Mouse (Mus musculus): ENCODE data around the gene Tifa. TPM values are rescaled to one million over a fixed set of nuclear protein-coding genes. Genes with fewer than 3 reads are reported as not detected.

The Tifa gene
- polyA plus RNA-seq, 1 experiment from 2014 or later, result 3.4 TPM

- Histone ChIP-seq H3K4me3 (ENCODE audit: low read depth, low read length) (no peak overlapping the region), H3K4me1 (ENCODE audit: control insufficient read depth, insufficient read depth, low read length) (no peaks in the 10 kb centered on the region), H3K27ac (ENCODE audit: low read depth, low read length) (no peak overlapping the region), H3K9ac (ENCODE audit: low read depth, low read length) (no peak overlapping the region), H3K27me3 (ENCODE audit: control insufficient read depth, insufficient read depth, low read length) (peaks cover 41% of the 10 kb centered on the region), H3K9me3 (replicated peaks; ENCODE audit: control insufficient read depth, low read length) (no peaks in the 10 kb centered on the region), H3K36me3 (ENCODE audit: control insufficient read depth, insufficient read depth, low read length) (no peaks in the 10 kb centered on the region), H3K4me2 (no peak overlapping the region)
- WGBS (ENCODE audit: insufficient replicate concordance), result 73% methylated on average over 6 of the region's 6 CpGs
- ATAC-seq (replicated peaks; ENCODE audit: insufficient number of reproducible peaks, low FRiP score, low TSS enrichment), result no peak
Measured at GRCm38 (mm10) chr3:127756458-127756857, 33.1 kb upstream of the Tifa start.

GRCm38 (mm10) chr3:127757886-127758301 is 31.7 kb upstream of the Tifa start:
- H3K27ac ChIP-seq (ENCODE audit: low read depth, low read length), result no peak overlapping the region
- no peaks in the 10 kb centered on the region for H3K9me3 ChIP-seq (replicated peaks; ENCODE audit: control insufficient read depth, low read length)
- no peak for ATAC-seq (replicated peaks; ENCODE audit: insufficient number of reproducible peaks, low FRiP score, low TSS enrichment)
- H3K4me1 ChIP-seq (ENCODE audit: control insufficient read depth, insufficient read depth, low read length), result no peaks in the 10 kb centered on the region
- no peaks in the 10 kb centered on the region for H3K36me3 ChIP-seq (ENCODE audit: control insufficient read depth, insufficient read depth, low read length)
- no peak overlapping the region for H3K9ac ChIP-seq (ENCODE audit: low read depth, low read length)
- H3K4me3 ChIP-seq (ENCODE audit: low read depth, low read length), result no peak overlapping the region
- no peak overlapping the region for H3K4me2 ChIP-seq
- peaks cover 43% of the 10 kb centered on the region for H3K27me3 ChIP-seq (ENCODE audit: control insufficient read depth, insufficient read depth, low read length)

- Histone ChIP-seq H3K9me3 (replicated peaks; ENCODE audit: control insufficient read depth, low read length) (no peaks in the 10 kb centered on the region), H3K4me3 (ENCODE audit: low read depth, low read length) (no peak overlapping the region), H3K4me2 (no peak overlapping the region), H3K27ac (ENCODE audit: low read depth, low read length) (no peak overlapping the region), H3K27me3 (ENCODE audit: control insufficient read depth, insufficient read depth, low read length) (peaks cover 40% of the 10 kb centered on the region), H3K36me3 (ENCODE audit: control insufficient read depth, insufficient read depth, low read length) (no peaks in the 10 kb centered on the region), H3K4me1 (ENCODE audit: control insufficient read depth, insufficient read depth, low read length) (no peaks in the 10 kb centered on the region), H3K9ac (ENCODE audit: low read depth, low read length) (no peak overlapping the region)
- 66% methylated on average over 4 of the region's 4 CpGs for WGBS (ENCODE audit: insufficient replicate concordance)
- ATAC-seq (replicated peaks; ENCODE audit: insufficient number of reproducible peaks, low FRiP score, low TSS enrichment), result no peak
Measured at GRCm38 (mm10) chr3:127758806-127759205, 30.8 kb upstream of the Tifa start.

- H3K9ac ChIP-seq (ENCODE audit: low read depth, low read length), result no peak overlapping the region
- WGBS (ENCODE audit: insufficient replicate concordance), result 17% methylated on average over 8 of the region's 8 CpGs
- no peak overlapping the region for H3K4me3 ChIP-seq (ENCODE audit: low read depth, low read length)
- H3K27me3 ChIP-seq (ENCODE audit: control insufficient read depth, insufficient read depth, low read length), result peaks cover 37% of the 10 kb centered on the region
- H3K4me1 ChIP-seq (ENCODE audit: control insufficient read depth, insufficient read depth, low read length), result no peaks in the 10 kb centered on the region
- H3K27ac ChIP-seq (ENCODE audit: low read depth, low read length), result no peak overlapping the region
- H3K4me2 ChIP-seq, result no peak overlapping the region
- no peaks in the 10 kb centered on the region for H3K36me3 ChIP-seq (ENCODE audit: control insufficient read depth, insufficient read depth, low read length)
- no peak for ATAC-seq (replicated peaks; ENCODE audit: insufficient number of reproducible peaks, low FRiP score, low TSS enrichment)
- H3K9me3 ChIP-seq (replicated peaks; ENCODE audit: control insufficient read depth, low read length), result no peaks in the 10 kb centered on the region
Measured at GRCm38 (mm10) chr3:127759212-127759611, 30.4 kb upstream of the Tifa start.

- Histone ChIP-seq H3K9ac (ENCODE audit: low read depth, low read length) (no peak overlapping the region), H3K4me3 (ENCODE audit: low read depth, low read length) (no peak overlapping the region), H3K27ac (ENCODE audit: low read depth, low read length) (no peak overlapping the region), H3K4me1 (ENCODE audit: control insufficient read depth, insufficient read depth, low read length) (no peaks in the 10 kb centered on the region), H3K4me2 (no peak overlapping the region), H3K36me3 (ENCODE audit: control insufficient read depth, insufficient read depth, low read length) (no peaks in the 10 kb centered on the region), H3K9me3 (replicated peaks; ENCODE audit: control insufficient read depth, low read length) (no peaks in the 10 kb centered on the region), H3K27me3 (ENCODE audit: control insufficient read depth, insufficient read depth, low read length) (peaks cover 25% of the 10 kb centered on the region)
- no peak for ATAC-seq (replicated peaks; ENCODE audit: insufficient number of reproducible peaks, low FRiP score, low TSS enrichment)
- 67% methylated on average over 8 of the region's 8 CpGs for WGBS (ENCODE audit: insufficient replicate concordance)
Measured at GRCm38 (mm10) chr3:127762403-127762802, 27.2 kb upstream of the Tifa start.

GRCm38 (mm10) chr3:127763076-127763612 is 26.5 kb upstream of the Tifa start:
- no peak overlapping the region for H3K9ac ChIP-seq (ENCODE audit: low read depth, low read length)
- no peaks in the 10 kb centered on the region for H3K4me1 ChIP-seq (ENCODE audit: control insufficient read depth, insufficient read depth, low read length)
- no peaks in the 10 kb centered on the region for H3K9me3 ChIP-seq (replicated peaks; ENCODE audit: control insufficient read depth, low read length)
- H3K4me3 ChIP-seq (ENCODE audit: low read depth, low read length), result no peak overlapping the region
- WGBS (ENCODE audit: insufficient replicate concordance), result 32% methylated on average over 7 of the region's 7 CpGs
- no peak for ATAC-seq (replicated peaks; ENCODE audit: insufficient number of reproducible peaks, low FRiP score, low TSS enrichment)
- no peak overlapping the region for H3K27ac ChIP-seq (ENCODE audit: low read depth, low read length)
- no peaks in the 10 kb centered on the region for H3K36me3 ChIP-seq (ENCODE audit: control insufficient read depth, insufficient read depth, low read length)
- H3K27me3 ChIP-seq (ENCODE audit: control insufficient read depth, insufficient read depth, low read length), result peaks cover 25% of the 10 kb centered on the region
- no peak overlapping the region for H3K4me2 ChIP-seq

- no peak for ATAC-seq (replicated peaks; ENCODE audit: insufficient number of reproducible peaks, low FRiP score, low TSS enrichment)
- Histone ChIP-seq H3K4me2 (no peak overlapping the region), H3K4me3 (ENCODE audit: low read depth, low read length) (no peak overlapping the region), H3K9me3 (replicated peaks; ENCODE audit: control insufficient read depth, low read length) (no peaks in the 10 kb centered on the region), H3K9ac (ENCODE audit: low read depth, low read length) (no peak overlapping the region), H3K36me3 (ENCODE audit: control insufficient read depth, insufficient read depth, low read length) (no peaks in the 10 kb centered on the region), H3K27ac (ENCODE audit: low read depth, low read length) (no peak overlapping the region), H3K4me1 (ENCODE audit: control insufficient read depth, insufficient read depth, low read length) (no peaks in the 10 kb centered on the region), H3K27me3 (ENCODE audit: control insufficient read depth, insufficient read depth, low read length) (peaks cover 15% of the 10 kb centered on the region)
- WGBS (ENCODE audit: insufficient replicate concordance), result 55% methylated on average over 5 of the region's 5 CpGs
Measured at GRCm38 (mm10) chr3:127764541-127764940, 25.1 kb upstream of the Tifa start.

- WGBS (ENCODE audit: insufficient replicate concordance), result 56% methylated on average over 3 of the region's 3 CpGs
- no peaks in the 10 kb centered on the region for H3K4me1 ChIP-seq (ENCODE audit: control insufficient read depth, insufficient read depth, low read length)
- ATAC-seq (replicated peaks; ENCODE audit: insufficient number of reproducible peaks, low FRiP score, low TSS enrichment), result no peak
Measured at GRCm38 (mm10) chr3:127765971-127766370, 23.6 kb upstream of the Tifa start.

GRCm38 (mm10) chr3:127769146-127769545 is 20.5 kb upstream of the Tifa start:
- H3K27me3 ChIP-seq (ENCODE audit: control insufficient read depth, insufficient read depth, low read length), result 0 out of 2 replicates have a peak, but pooled peaks cover 4% of the 10 kb centered on the region
- WGBS (ENCODE audit: insufficient replicate concordance), result 81% methylated on average over 11 of the region's 11 CpGs
- H3K9me3 ChIP-seq (replicated peaks; ENCODE audit: control insufficient read depth, low read length), result no peaks in the 10 kb centered on the region
- H3K4me1 ChIP-seq (ENCODE audit: control insufficient read depth, insufficient read depth, low read length), result no peaks in the 10 kb centered on the region
- ATAC-seq (replicated peaks; ENCODE audit: insufficient number of reproducible peaks, low FRiP score, low TSS enrichment), result no peak
- no peak overlapping the region for H3K9ac ChIP-seq (ENCODE audit: low read depth, low read length)
- H3K4me2 ChIP-seq, result no peak overlapping the region
- H3K36me3 ChIP-seq (ENCODE audit: control insufficient read depth, insufficient read depth, low read length), result no peaks in the 10 kb centered on the region
- H3K4me3 ChIP-seq (ENCODE audit: low read depth, low read length), result no peak overlapping the region
- no peak overlapping the region for H3K27ac ChIP-seq (ENCODE audit: low read depth, low read length)

More at GRCm38 (mm10) chr3:127765971-127766370, 23.6 kb upstream of the Tifa start:
- no peaks in the 10 kb centered on the region for H3K9me3 ChIP-seq (replicated peaks; ENCODE audit: control insufficient read depth, low read length)
- H3K4me3 ChIP-seq (ENCODE audit: low read depth, low read length), result no peak overlapping the region
- H3K9ac ChIP-seq (ENCODE audit: low read depth, low read length), result no peak overlapping the region
- H3K27ac ChIP-seq (ENCODE audit: low read depth, low read length), result no peak overlapping the region
- peaks cover 8% of the 10 kb centered on the region for H3K27me3 ChIP-seq (ENCODE audit: control insufficient read depth, insufficient read depth, low read length)
- H3K36me3 ChIP-seq (ENCODE audit: control insufficient read depth, insufficient read depth, low read length), result no peaks in the 10 kb centered on the region
- H3K4me2 ChIP-seq, result no peak overlapping the region

Data from heart, embryonic 11.5 days (tissue).